Mouse (Mus musculus) heart, embryonic 15.5 days (tissue): ENCODE results near the gene Tmem59l. TPM values are rescaled to one million over a fixed set of nuclear protein-coding genes. Genes with fewer than 3 reads are reported as not detected.
"Not testable (repeated sequence)": the region's sequence is repeated elsewhere in the genome, so short reads cannot be mapped to it uniquely, and the experiment has no call there.

Source experiments
- ATAC-seq: fragments of 200-750 bp; cut with Nextera tagmentation; replicated peaks from 2 replicates; pipeline ENCODE4 v1.8.0; 2017; ENCODE audit warnings: low read depth, moderate TSS enrichment; ENCODE audit not compliant: insufficient number of reproducible peaks, insufficient read depth, low FRiP score
- H3K27ac ChIP-seq: fragments of 300-500 bp; sonication (generic); 2 replicates; pipeline ENCODE4 v1.5.1; 2015; ENCODE audit warnings: mild to moderate bottlenecking, inconsistent platforms
- H3K27me3 ChIP-seq: fragments of 300-500 bp; sonication (generic); 2 replicates; pipeline ENCODE4 v1.6.1; 2015; ENCODE audit warnings: inconsistent platforms
- H3K36me3 ChIP-seq: fragments of 300-500 bp; sonication (generic); 2 replicates; pipeline ENCODE4 v1.6.1; 2015; ENCODE audit warnings: mild to moderate bottlenecking, inconsistent platforms
- H3K4me1 ChIP-seq: fragments of 300-500 bp; sonication (generic); replicated peaks from 2 replicates; pipeline ENCODE4 v1.6.1; 2015; ENCODE audit warnings: inconsistent platforms
- H3K4me2 ChIP-seq: fragments of 300-500 bp; sonication (generic); 2 replicates; pipeline ENCODE4 v1.6.1; 2015; ENCODE audit warnings: inconsistent platforms, mild to moderate bottlenecking, moderate library complexity
- H3K4me3 ChIP-seq: fragments of 300-500 bp; sonication (generic); 2 replicates; pipeline ENCODE4 v1.5.1; 2015; ENCODE audit warnings: mild to moderate bottlenecking, inconsistent platforms
- H3K9ac ChIP-seq: fragments of 300-500 bp; sonication (generic); 2 replicates; pipeline ENCODE4 v1.6.1; 2015; ENCODE audit warnings: mild to moderate bottlenecking, inconsistent platforms
- H3K9me3 ChIP-seq: fragments of 300-500 bp; sonication (generic); replicated peaks from 2 replicates; pipeline ENCODE4 v1.6.1; 2016; ENCODE audit warnings: inconsistent platforms
- WGBS: fragments of 180-500 bp; shearing (Covaris S2); methylation state at CpG from one replicate; pipeline ENCODE4 v1.1.7; 2015; ENCODE audit warnings: mixed read lengths; 5-methylcytosine and 5-hydroxymethylcytosine counted together
- polyA plus RNA-seq: library from polyadenylated mRNA; unstranded; fragments of >200 nt; fragmentation: Nextera tagmentation; extraction: Ambion mirVana; gene quantifications from 2 replicates; pipeline ENCODE4 v1.2.1, GENCODE M21; 2015

Tmem59l gene
- polyA plus RNA-seq, 1 experiment from 2014 or later: 0.24 TPM

DNA sequence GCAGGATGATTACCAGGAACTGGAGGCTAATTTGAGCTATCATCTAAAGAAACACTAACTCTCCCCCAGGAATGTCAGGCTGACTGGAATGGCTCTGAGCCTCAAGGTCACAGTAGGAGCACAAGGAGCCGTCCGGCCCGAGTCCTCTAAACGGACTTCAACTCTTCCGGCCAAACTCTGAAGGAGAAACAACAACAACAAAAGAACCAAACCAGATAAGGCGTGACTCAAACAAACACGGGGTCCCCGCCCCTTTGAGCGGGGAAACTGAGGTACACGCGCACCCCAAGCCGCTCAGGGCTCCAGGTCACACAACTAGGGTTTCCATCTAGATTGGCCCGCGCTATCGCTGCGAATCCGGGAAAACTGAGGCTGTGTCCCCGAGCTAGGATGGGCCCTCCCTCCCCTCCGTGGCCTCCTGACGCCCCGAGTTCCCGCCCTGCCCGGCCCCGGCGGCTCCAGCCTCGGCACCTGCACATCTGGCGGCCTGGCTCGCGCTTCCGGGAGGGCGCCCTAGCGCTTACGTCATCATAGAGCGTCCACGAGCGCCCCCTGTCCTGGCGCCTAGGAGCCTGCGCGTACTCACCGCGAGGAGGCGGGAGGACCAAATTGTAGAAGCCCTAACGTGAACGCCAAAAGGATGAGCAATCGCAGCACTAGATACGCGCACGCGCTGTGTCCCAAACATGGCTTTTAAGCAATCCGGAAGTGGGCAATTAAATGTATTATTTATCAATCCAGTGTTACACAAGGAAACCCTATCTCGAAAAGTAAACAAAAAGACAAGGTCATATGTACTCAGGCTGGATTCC is 35.6 kb upstream of the Tmem59l start:
- H3K4me3 ChIP-seq: peak overlapping the region; percentile 76
- H3K36me3 ChIP-seq: peaks cover 14% of the 10 kb centered on the region; the same call in 1 of the 2 replicates
- H3K27ac ChIP-seq: peak overlapping the region; percentile 85
- under 1% methylated on average over 51 of the region's 51 CpGs for WGBS
- H3K27me3 ChIP-seq: no peaks in the 10 kb centered on the region
- peak; percentile 82 for ATAC-seq
- H3K4me1 ChIP-seq: peaks cover 16% of the 10 kb centered on the region
- peak overlapping the region; percentile 64 for H3K4me2 ChIP-seq
- no peaks in the 10 kb centered on the region for H3K9me3 ChIP-seq
- H3K9ac ChIP-seq: peak overlapping the region; percentile 75

DNA sequence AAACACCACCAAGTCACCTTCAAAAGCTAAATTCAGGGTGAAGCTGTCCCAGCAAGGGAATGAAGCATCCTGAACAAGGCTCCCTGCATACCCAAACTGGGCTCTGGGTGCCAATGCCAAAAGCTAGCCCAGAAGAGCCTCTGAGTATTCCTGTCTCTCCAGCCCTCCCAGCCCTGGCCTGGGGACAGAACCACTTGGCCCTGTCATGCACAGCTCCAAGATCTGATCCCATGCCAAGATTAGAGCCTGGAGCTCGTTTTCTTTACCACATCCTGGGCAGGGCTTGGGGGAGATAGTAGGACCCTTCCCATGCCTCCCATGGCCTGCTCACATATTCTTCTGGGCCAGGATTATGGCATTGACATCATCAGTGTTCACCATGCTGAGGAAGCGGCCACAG is 32.4 kb upstream of the Tmem59l start:
- H3K4me2 ChIP-seq: no peak overlapping the region
- H3K9me3 ChIP-seq: no peaks in the 10 kb centered on the region
- no peaks in the 10 kb centered on the region for H3K27me3 ChIP-seq
- H3K27ac ChIP-seq: no peak overlapping the region
- peaks cover 13% of the 10 kb centered on the region for H3K4me1 ChIP-seq
- peaks cover 23% of the 10 kb centered on the region for H3K36me3 ChIP-seq
- no peak overlapping the region for H3K4me3 ChIP-seq
- ATAC-seq: no peak
- no peak overlapping the region for H3K9ac ChIP-seq
- 52% methylated on average over 2 of the region's 2 CpGs for WGBS

DNA sequence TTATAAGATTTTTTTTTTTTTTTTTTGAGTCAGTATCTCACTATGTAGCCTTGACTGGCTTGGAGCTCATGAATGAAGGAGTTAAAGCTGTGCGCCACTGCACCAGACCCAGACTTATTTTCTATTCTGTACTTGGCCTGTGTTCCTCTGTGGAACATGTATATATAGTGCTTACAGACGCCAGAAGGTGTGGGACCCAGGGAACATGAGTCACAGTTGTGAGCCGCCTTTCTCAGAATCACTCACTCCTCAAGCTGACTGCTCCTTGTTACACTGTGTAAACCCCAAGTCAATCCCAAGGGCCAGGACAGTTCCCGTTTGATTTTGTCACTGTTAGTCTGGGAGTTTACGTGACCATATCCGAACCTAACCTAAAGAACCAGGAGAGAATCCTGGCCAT is 31.9 kb upstream of the Tmem59l start:
- Histone ChIP-seq H3K4me3 (no peak overlapping the region), H3K27ac (no peak overlapping the region), H3K9me3 (no peaks in the 10 kb centered on the region), H3K27me3 (no peaks in the 10 kb centered on the region), H3K36me3 (peaks cover 28% of the 10 kb centered on the region), H3K4me1 (peaks cover 15% of the 10 kb centered on the region), H3K9ac (no peak overlapping the region), H3K4me2 (no peak overlapping the region)
- WGBS: 88% methylated on average over 6 of the region's 6 CpGs
- ATAC-seq: no peak

DNA sequence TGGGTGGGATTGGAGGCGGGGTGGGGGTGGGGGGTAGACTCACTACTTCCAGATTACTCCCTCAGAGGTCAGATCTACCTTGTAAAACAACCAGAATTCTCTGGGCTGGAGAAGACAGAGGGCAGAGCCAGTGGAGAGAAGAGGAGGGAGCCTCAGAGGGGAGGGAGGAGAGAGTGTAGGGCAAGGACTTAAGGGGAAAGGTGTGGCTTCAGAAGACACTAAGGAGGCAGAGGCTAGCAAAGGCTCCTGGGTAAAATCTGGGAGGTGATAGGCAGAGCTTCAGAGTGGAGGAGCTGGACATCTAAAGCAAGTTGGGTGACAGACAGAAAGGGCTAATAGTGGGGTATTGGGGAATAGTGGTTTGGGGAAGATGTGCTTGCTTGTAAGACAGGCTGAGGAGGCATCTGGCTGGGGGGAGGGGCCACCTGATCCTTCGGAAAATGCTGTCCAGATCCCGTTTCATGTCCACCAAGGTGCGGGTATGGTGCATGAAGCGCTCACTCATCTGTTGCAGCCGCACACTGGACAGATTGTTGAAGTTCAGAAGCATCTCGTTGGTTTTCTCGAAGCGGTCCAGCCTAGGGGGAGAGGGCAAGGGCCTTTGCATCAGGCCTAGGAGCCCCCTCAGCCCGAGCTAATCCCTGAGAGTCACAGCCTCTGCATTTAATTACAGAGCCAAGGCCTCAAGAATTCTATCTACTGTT is 30.9 kb upstream of the Tmem59l start:
- Histone ChIP-seq H3K4me1 (peaks cover 18% of the 10 kb centered on the region), H3K36me3 (peaks cover 30% of the 10 kb centered on the region), H3K27ac (no peak overlapping the region), H3K27me3 (no peaks in the 10 kb centered on the region), H3K9ac (no peak overlapping the region), H3K4me3 (no peak overlapping the region), H3K9me3 (no peaks in the 10 kb centered on the region), H3K4me2 (no peak overlapping the region)
- no peak for ATAC-seq
- WGBS: 74% methylated on average over 10 of the region's 10 CpGs

DNA sequence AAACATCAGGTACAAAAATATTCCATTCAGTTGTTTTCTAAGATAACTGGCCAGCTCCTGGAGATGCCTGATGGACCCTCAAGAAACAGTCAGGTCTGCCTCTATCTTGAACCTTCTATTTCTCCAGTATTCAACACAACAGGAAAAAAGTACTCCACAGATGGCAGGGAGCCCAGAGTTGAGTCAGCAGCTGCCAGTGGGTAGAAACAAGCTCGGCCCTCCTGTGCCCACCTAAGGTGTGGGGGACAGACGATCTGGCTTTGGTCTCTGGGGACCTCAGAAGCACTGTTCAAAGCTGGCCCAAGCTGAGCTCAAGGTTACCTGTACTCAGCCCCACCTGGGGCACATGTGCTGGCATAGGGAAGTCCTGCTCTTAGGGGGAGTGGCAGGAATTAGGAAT is 26.3 kb upstream of the Tmem59l start:
- H3K36me3 ChIP-seq: peaks cover 25% of the 10 kb centered on the region
- no peak overlapping the region for H3K4me2 ChIP-seq
- H3K9me3 ChIP-seq: no peaks in the 10 kb centered on the region
- peaks cover 36% of the 10 kb centered on the region for H3K4me1 ChIP-seq
- H3K27me3 ChIP-seq: no peaks in the 10 kb centered on the region
- H3K27ac ChIP-seq: no peak overlapping the region
- ATAC-seq: no peak
- no peak overlapping the region for H3K9ac ChIP-seq
- 34% methylated on average over 2 of the region's 2 CpGs for WGBS
- H3K4me3 ChIP-seq: no peak overlapping the region

DNA sequence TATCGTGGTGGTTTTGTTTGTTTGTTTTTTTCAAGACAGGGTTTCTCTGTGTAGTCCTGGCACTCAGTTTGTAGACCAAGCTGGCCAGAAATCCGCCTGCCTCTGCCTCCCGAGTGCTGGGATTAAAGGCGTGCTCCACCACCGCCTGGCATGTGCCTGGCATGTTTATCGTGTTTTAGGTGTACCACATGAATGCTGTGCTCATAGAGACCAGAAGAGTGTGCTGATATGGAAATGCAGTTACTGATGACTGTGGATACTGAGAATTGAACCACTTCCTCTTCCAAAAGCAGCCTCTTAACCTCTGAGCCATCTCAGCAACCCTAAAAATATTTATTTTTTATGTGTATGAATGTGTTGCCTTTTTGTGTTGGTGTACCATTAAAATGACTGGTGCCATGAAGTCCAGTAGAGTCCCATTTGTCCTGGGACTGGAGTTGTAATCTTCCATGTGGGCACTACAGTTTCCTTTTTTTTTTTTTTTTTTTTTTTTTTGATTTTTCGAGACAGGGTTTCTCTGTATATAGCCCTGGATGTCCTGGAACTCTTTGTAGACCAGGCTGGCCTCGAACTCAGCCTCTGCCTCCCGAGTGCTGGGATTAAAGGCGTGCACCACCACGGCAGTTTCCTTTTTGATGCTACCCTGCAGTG is 25.2 kb upstream of the Tmem59l start:
- 88% methylated on average over 11 of the region's 11 CpGs for WGBS
- H3K4me1 ChIP-seq: peaks cover 37% of the 10 kb centered on the region
- H3K4me3 ChIP-seq: no peak overlapping the region
- no peak overlapping the region for H3K9ac ChIP-seq
- ATAC-seq: no peak
- no peaks in the 10 kb centered on the region for H3K9me3 ChIP-seq
- H3K27me3 ChIP-seq: no peaks in the 10 kb centered on the region
- H3K27ac ChIP-seq: 0 out of 2 replicates have a peak overlapping the region, but pooled peaks have one; percentile 6
- peaks cover 29% of the 10 kb centered on the region for H3K36me3 ChIP-seq
- no peak overlapping the region for H3K4me2 ChIP-seq

DNA sequence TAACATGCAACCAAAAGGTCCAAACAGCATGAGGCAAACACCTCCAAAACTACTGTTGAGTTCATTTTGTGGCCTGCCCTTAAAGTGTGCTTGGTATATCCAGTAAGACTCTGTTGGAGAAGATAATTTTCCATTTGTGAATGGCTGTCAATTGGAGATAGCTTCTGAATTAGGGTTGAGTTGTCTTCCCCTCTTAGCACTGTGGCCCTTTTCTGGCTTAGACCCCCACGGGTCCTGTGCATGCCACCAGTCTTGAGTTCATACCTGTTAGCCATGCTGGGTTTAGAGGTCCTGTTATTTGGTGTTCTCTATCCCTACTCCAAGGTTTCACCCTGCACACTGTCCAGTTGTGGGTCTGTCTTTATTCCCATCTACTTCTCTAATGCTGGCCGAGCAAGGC is 24.6 kb upstream of the Tmem59l start:
- Histone ChIP-seq H3K27ac (0 out of 2 replicates have a peak overlapping the region, but pooled peaks have one; percentile 6), H3K9me3 (no peaks in the 10 kb centered on the region), H3K9ac (no peak overlapping the region), H3K4me2 (peak overlapping the region; percentile 91; the same call in 1 of the 2 replicates), H3K4me1 (peaks cover 37% of the 10 kb centered on the region), H3K27me3 (no peaks in the 10 kb centered on the region), H3K4me3 (no peak overlapping the region), H3K36me3 (peaks cover 29% of the 10 kb centered on the region)
- WGBS: 90% methylated on average over 2 of the region's 2 CpGs
- ATAC-seq: no peak

DNA sequence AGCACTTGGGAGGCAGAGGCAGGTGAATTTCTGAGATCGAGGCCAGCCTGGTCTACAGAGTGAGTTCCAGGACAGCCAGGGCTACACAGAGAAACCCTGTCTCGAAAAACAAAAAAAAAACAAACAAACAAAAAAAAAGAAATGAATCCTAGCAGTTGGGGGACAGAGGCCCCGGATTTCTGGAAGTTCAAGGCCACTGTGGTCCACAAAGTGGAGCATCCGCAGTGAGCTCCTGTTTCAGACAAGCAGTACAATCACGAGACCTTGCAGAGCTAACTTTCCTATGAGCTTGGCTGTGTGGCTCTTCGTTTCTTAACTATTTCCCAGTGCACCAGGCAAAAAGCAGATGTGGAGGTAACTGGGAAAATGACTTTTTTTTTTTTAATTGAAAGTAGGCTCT is 24.0 kb upstream of the Tmem59l start:
- H3K4me1 ChIP-seq: peaks cover 37% of the 10 kb centered on the region
- peak overlapping the region; percentile 98 for H3K27ac ChIP-seq
- 0 out of 2 replicates have a peak overlapping the region, but pooled peaks have one; percentile 97 for H3K9ac ChIP-seq
- WGBS: 80% methylated on average over 6 of the region's 6 CpGs
- peak overlapping the region; percentile 91 for H3K4me2 ChIP-seq
- H3K4me3 ChIP-seq: peak overlapping the region; percentile 90
- H3K9me3 ChIP-seq, H3K27me3 ChIP-seq, ATAC-seq: not testable (repeated sequence)
- H3K36me3 ChIP-seq: peaks cover 23% of the 10 kb centered on the region

DNA sequence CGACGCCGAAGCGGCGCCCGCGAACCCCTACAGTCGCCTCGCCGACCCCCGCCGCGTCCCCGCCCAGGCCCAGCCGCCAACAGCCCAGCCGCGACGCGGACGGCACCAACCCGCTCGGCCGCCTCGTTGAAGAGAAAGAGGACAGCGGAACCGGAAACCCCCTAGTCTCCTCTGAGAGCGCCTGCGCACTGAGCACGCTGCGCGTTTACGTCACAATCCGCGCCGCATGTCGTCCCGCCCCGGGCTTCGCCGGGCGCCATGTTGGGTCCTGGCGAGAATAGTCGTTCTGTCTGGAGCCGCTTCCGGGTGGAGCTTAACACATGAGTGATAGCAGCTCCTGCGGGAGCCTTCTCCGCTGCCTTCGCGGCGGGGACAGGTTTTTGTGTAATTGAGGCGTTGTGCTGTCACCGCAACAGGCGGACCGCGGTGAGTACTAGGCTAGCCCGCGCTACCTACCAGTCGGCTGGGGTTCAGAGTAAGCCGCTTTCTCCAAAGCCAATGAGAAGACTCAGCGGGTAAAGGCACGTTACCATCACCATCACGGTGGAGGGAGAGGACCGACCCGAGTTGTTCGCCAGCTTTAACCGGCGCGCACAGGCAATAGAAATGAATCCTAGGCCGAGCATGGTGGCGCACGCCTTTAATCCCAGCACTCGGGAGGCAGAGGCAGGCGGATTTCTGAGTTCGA is 23.2 kb upstream of the Tmem59l start, which contains the start of gene Uba52:
TSS of gene Uba52 (minus strand) at position 574 of the 688 bp plus-strand sequence.
- Histone ChIP-seq H3K27me3 (no peaks in the 10 kb centered on the region), H3K27ac (peak within 1 kb of the TSS; percentile 98), H3K4me3 (peak within 1 kb of the TSS; percentile 90), H3K9ac (peak within 1 kb of the TSS; percentile 97), H3K36me3 (peaks cover 23% of the 10 kb centered on the region), H3K4me2 (peak within 1 kb of the TSS; percentile 91), H3K4me1 (peaks cover 45% of the 10 kb centered on the region), H3K9me3 (no peaks in the 10 kb centered on the region)
- peak; percentile 85 for ATAC-seq
- 1% methylated on average over 74 of the region's 74 CpGs for WGBS

DNA sequence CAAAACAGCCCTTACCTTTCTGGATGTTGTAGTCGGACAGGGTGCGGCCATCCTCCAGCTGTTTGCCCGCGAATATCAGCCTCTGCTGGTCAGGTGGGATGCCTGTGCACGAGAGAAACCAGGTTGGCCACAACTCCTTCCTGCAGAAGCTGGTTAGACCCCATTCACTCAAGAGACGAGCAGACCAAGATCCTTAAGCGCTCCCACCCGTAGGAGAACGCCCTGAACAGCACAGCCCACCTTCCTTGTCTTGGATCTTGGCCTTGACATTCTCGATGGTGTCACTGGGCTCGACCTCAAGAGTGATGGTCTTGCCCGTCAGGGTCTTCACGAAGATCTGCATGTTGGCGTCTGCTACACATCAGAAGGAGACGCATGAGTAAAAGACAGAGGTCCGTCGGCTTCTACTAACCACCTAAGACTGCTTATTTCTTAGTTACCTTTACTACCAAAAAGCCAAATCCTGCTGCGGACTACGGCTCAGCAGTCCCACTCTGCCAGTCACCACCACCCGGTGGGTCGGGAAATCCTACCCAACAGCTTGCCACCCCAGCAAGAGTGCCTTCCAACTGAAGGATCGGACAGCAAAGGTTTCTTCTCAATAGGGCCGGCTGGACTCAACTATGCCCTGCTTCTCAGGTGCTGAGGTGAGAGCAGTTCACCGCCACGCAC is 22.3 kb upstream of the Tmem59l start:
- WGBS: 5% methylated on average over 25 of the region's 25 CpGs

More for the DNA sequence above, 22.3 kb upstream of the Tmem59l start:
- peaks cover 22% of the 10 kb centered on the region for H3K36me3 ChIP-seq
- H3K9me3 ChIP-seq: no peaks in the 10 kb centered on the region
- H3K4me1 ChIP-seq: peaks cover 55% of the 10 kb centered on the region
- H3K27me3 ChIP-seq: no peaks in the 10 kb centered on the region
- peak overlapping the region; percentile 91 for H3K4me2 ChIP-seq
- no peak for ATAC-seq
- peak overlapping the region; percentile 90 for H3K4me3 ChIP-seq
- peak overlapping the region; percentile 98 for H3K27ac ChIP-seq
- peak overlapping the region; percentile 97 for H3K9ac ChIP-seq
